Mouse (Mus musculus) cerebellum, postnatal 25 days (tissue): ENCODE data around the gene Zmiz1.

ENCODE experiments used
- DNase-seq, 2 experiments: peaks; one replicate each; pipeline ENCODE4 v3.0.0; 2021; ENCODE audit warnings: mixed read lengths in 2 of 2

Gene Zmiz1

GRCm38 (mm10) chr14:25564577-25564976 is 105.6 kb downstream of the Zmiz1 start:
- DNase-seq, result peak in 1 of 2 experiments; percentile 13

- peak; percentile 93 to 95 for DNase-seq
These were observed 106.5 kb downstream of the Zmiz1 start for GRCm38 (mm10) chr14:25565344-25566088.

- peak; percentile 71 to 80 for DNase-seq
These were observed 108.3 kb downstream of the Zmiz1 start for GRCm38 (mm10) chr14:25567245-25567644.

- DNase-seq, result no peak
These were observed 108.9 kb downstream of the Zmiz1 start for GRCm38 (mm10) chr14:25567837-25568236.

- DNase-seq, result no peak
These were observed 115.3 kb downstream of the Zmiz1 start for GRCm38 (mm10) chr14:25574047-25574870.

GRCm38 (mm10) chr14:25576642-25577041 is 117.7 kb downstream of the Zmiz1 start:
- peak in 1 of 2 experiments; percentile 58 for DNase-seq

- DNase-seq, result no peak
These were observed 118.4 kb downstream of the Zmiz1 start for GRCm38 (mm10) chr14:25577431-25577830.

- DNase-seq, result no peak
These were observed 120.6 kb downstream of the Zmiz1 start for GRCm38 (mm10) chr14:25579597-25579996.

- no peak for DNase-seq
These were observed 121.4 kb downstream of the Zmiz1 start for GRCm38 (mm10) chr14:25580397-25580796.

GRCm38 (mm10) chr14:25582603-25583002 is 123.6 kb downstream of the Zmiz1 start:
- DNase-seq, result no peak

- peak; percentile 67 to 69 for DNase-seq
These were observed 124.9 kb downstream of the Zmiz1 start for GRCm38 (mm10) chr14:25583899-25584298.

GRCm38 (mm10) chr14:25585545-25586301 is 126.7 kb downstream of the Zmiz1 start:
- DNase-seq, result peak; percentile 77 to 79

- DNase-seq, result no peak
These were observed 128.0 kb downstream of the Zmiz1 start for GRCm38 (mm10) chr14:25586846-25587486.

- DNase-seq, result peak in 1 of 2 experiments; percentile 60
These were observed 128.6 kb downstream of the Zmiz1 start for GRCm38 (mm10) chr14:25587487-25588001.

- no peak for DNase-seq
These were observed 129.2 kb downstream of the Zmiz1 start for GRCm38 (mm10) chr14:25588156-25588555.

- peak; percentile 70 to 76 for DNase-seq
These were observed 130.3 kb downstream of the Zmiz1 start for GRCm38 (mm10) chr14:25588946-25589937.

GRCm38 (mm10) chr14:25591000-25591399 is 132.0 kb downstream of the Zmiz1 start:
- DNase-seq, result no peak

GRCm38 (mm10) chr14:25591426-25591825 is 132.4 kb downstream of the Zmiz1 start:
- no peak for DNase-seq

GRCm38 (mm10) chr14:25592522-25592921 is 133.5 kb downstream of the Zmiz1 start:
- no peak for DNase-seq

- DNase-seq, result no peak
These were observed 134.9 kb downstream of the Zmiz1 start for GRCm38 (mm10) chr14:25593876-25594275.

- no peak for DNase-seq
These were observed 135.6 kb downstream of the Zmiz1 start for GRCm38 (mm10) chr14:25594611-25595010.
